Mouse (Mus musculus): ENCODE results near the gene Eomes. TPM values are rescaled to one million over a fixed set of nuclear protein-coding genes. Genes with fewer than 3 reads are reported as not detected.

Eomes gene
- polyA plus RNA-seq, 1 experiment = 7.9 TPM

DNA sequence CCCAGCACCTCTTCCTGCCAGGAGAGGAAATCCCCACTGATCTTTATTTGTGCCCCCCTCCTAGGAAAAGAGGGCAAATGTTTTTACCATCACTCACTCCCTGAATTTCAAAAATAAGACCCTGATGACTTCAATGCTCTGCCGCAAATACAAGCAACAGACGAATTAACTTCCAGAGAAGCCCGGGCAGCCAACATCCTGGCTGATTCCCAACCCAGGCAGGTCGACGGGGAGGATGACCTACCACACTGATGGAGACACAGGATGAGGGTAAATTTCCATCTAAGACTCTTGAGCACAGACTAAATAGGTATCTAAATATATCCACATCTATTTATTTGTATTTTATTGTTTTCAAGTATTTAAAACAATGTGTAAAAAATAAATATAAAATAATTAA, 20.0 kb upstream of the Eomes start:
- TF ChIP-seq CTCF (IDR thresholded peaks at IDR 0.05; ENCODE audit: low read depth, low read length) = no peak
- Histone ChIP-seq H3K9me3 (replicated peaks; ENCODE audit: control insufficient read depth, insufficient read depth, low read length, poor library complexity, severe bottlenecking) (no peaks in the 10 kb centered on the region), H3K9ac (ENCODE audit: low read depth, poor library complexity, severe bottlenecking) (no peak overlapping the region)

DNA sequence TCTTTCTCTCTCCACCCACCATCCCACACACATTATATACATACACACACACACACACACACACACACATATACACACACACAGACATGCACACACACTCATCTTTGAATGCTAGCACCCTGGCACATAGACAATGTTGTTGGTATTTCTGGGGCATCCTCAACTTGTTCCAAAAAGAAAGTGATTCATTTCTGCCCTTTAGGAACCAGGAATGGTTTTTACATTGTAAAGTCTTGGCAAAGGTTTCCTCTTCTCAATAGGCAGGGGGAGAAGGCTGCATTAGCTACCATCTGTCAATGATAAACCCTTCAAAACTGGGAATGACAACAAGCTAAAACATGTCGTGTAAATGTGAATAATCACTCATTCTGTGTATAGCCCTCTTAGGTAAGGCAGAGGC, 14.0 kb upstream of the Eomes start:
- Histone ChIP-seq H3K4me3 (ENCODE audit: low read depth, low read length) (no peak overlapping the region), H3K27ac (ENCODE audit: insufficient read depth, low read length) (no peak overlapping the region), H3K36me3 (ENCODE audit: control insufficient read depth, insufficient read depth, low read length, poor library complexity, severe bottlenecking) (no peaks in the 10 kb centered on the region), H3K4me1 (ENCODE audit: control insufficient read depth, insufficient read depth, low read length) (peaks cover 1% of the 10 kb centered on the region), H3K9me3 (replicated peaks; ENCODE audit: control insufficient read depth, insufficient read depth, low read length, poor library complexity, severe bottlenecking) (no peaks in the 10 kb centered on the region), H3K27me3 (ENCODE audit: control insufficient read depth, insufficient read depth, low read length, poor library complexity, severe bottlenecking) (no peaks in the 10 kb centered on the region), H3K9ac (ENCODE audit: low read depth, poor library complexity, severe bottlenecking) (no peak overlapping the region)
- no peak for TF ChIP-seq EP300 (IDR thresholded peaks at IDR 0.05; ENCODE audit: insufficient read depth, low read depth, low read length)
- no peak for TF ChIP-seq CTCF (IDR thresholded peaks at IDR 0.05; ENCODE audit: low read depth, low read length)
- TF ChIP-seq POLR2A (IDR thresholded peaks at IDR 0.05; ENCODE audit: insufficient read depth, low read length) = no peak

More for the DNA sequence above, 20.0 kb upstream of the Eomes start:
- no peaks in the 10 kb centered on the region for H3K4me1 ChIP-seq (ENCODE audit: control insufficient read depth, insufficient read depth, low read length)
- no peak overlapping the region for H3K27ac ChIP-seq (ENCODE audit: insufficient read depth, low read length)
- no peaks in the 10 kb centered on the region for H3K27me3 ChIP-seq (ENCODE audit: control insufficient read depth, insufficient read depth, low read length, poor library complexity, severe bottlenecking)
- H3K4me3 ChIP-seq (ENCODE audit: low read depth, low read length) = no peak overlapping the region
- H3K36me3 ChIP-seq (ENCODE audit: control insufficient read depth, insufficient read depth, low read length, poor library complexity, severe bottlenecking) = no peaks in the 10 kb centered on the region

DNA sequence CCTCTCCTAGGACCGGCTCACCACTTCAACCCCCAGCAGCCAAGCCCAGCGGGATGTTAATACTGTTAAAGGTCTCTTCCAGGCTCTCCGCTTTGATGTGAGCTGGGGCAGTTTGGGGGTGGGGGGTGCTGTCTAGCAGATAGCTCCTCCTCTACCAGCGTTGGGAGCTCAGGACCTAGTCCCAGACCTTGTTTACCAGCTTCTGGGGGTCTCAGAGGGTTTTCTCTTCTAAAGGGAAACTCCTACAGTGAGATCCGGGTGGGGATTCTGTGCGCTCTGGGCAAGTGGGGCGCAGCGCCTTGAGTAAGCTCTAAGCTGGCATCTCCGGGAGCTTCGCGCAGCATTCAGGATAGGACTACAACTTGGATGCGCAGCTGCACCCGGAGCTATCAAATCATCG, 9.7 kb upstream of the Eomes start:
- no peak for TF ChIP-seq POLR2A (IDR thresholded peaks at IDR 0.05; ENCODE audit: insufficient read depth, low read length)
- TF ChIP-seq CTCF (IDR thresholded peaks at IDR 0.05; ENCODE audit: low read depth, low read length) = no peak
- no peak for TF ChIP-seq EP300 (IDR thresholded peaks at IDR 0.05; ENCODE audit: insufficient read depth, low read depth, low read length)
- no peak overlapping the region for H3K4me3 ChIP-seq (ENCODE audit: low read depth, low read length)
- H3K4me1 ChIP-seq (ENCODE audit: control insufficient read depth, insufficient read depth, low read length) = peaks cover 1% of the 10 kb centered on the region
- no peaks in the 10 kb centered on the region for H3K36me3 ChIP-seq (ENCODE audit: control insufficient read depth, insufficient read depth, low read length, poor library complexity, severe bottlenecking)
- H3K27ac ChIP-seq (ENCODE audit: insufficient read depth, low read length) = no peak overlapping the region
- H3K9ac ChIP-seq (ENCODE audit: low read depth, poor library complexity, severe bottlenecking) = no peak overlapping the region
- no peaks in the 10 kb centered on the region for H3K27me3 ChIP-seq (ENCODE audit: control insufficient read depth, insufficient read depth, low read length, poor library complexity, severe bottlenecking)
- no peaks in the 10 kb centered on the region for H3K9me3 ChIP-seq (replicated peaks; ENCODE audit: control insufficient read depth, insufficient read depth, low read length, poor library complexity, severe bottlenecking)

DNA sequence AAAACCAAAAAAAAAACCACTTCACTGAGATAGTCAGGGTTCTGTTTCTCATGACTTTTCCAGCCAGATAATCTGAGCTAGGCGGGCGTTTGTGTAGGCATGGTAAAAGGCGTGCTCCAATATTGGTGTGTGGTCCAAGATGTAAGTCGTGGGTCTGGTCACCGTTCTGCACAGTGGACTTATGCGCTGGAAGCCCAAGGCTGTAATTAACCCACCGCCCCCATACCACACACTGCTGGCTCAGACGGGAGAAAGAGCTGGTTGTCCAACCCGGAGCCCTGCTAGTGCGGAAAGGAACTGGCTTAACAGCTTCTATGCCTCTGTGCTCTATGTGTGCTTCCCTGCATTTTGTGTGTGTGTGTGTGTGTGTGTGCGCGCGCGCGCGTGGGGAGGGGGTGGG, 8.7 kb upstream of the Eomes start:
- Histone ChIP-seq H3K27ac (ENCODE audit: insufficient read depth, low read length) (no peak overlapping the region), H3K36me3 (ENCODE audit: control insufficient read depth, insufficient read depth, low read length, poor library complexity, severe bottlenecking) (no peaks in the 10 kb centered on the region), H3K27me3 (ENCODE audit: control insufficient read depth, insufficient read depth, low read length, poor library complexity, severe bottlenecking) (no peaks in the 10 kb centered on the region), H3K4me1 (ENCODE audit: control insufficient read depth, insufficient read depth, low read length) (peaks cover 1% of the 10 kb centered on the region), H3K4me3 (ENCODE audit: low read depth, low read length) (no peak overlapping the region), H3K9ac (ENCODE audit: low read depth, poor library complexity, severe bottlenecking) (no peak overlapping the region), H3K9me3 (replicated peaks; ENCODE audit: control insufficient read depth, insufficient read depth, low read length, poor library complexity, severe bottlenecking) (no peaks in the 10 kb centered on the region)
- TF ChIP-seq CTCF (IDR thresholded peaks at IDR 0.05; ENCODE audit: low read depth, low read length) = no peak
- TF ChIP-seq EP300 (IDR thresholded peaks at IDR 0.05; ENCODE audit: insufficient read depth, low read depth, low read length) = no peak
- TF ChIP-seq POLR2A (IDR thresholded peaks at IDR 0.05; ENCODE audit: insufficient read depth, low read length) = no peak

DNA sequence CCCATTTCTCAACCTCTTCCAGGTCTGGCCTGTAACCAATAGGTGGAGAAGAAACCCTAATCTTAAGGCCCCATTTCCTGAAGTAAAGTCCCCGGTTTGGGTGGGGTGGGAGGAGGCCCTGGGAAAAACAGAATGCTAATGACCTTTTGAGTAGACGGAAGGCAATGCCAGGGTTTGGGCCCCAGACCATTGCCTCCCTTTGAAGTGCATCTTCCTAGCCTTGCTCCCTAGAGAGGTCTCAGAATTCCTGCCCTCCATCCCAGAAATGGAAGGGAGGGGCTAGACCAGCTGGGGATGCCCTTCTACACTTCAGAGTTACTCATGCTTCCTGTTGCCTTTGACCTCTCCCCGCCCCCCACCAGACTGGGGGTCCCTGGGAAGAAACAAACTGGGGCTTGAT, 6.7 kb upstream of the Eomes start:
- H3K27ac ChIP-seq (ENCODE audit: insufficient read depth, low read length) = no peak overlapping the region
- H3K36me3 ChIP-seq (ENCODE audit: control insufficient read depth, insufficient read depth, low read length, poor library complexity, severe bottlenecking) = no peaks in the 10 kb centered on the region
- TF ChIP-seq CTCF (IDR thresholded peaks at IDR 0.05; ENCODE audit: low read depth, low read length) = no peak
- no peak for TF ChIP-seq EP300 (IDR thresholded peaks at IDR 0.05; ENCODE audit: insufficient read depth, low read depth, low read length)
- no peak for TF ChIP-seq POLR2A (IDR thresholded peaks at IDR 0.05; ENCODE audit: insufficient read depth, low read length)
- no peak overlapping the region for H3K4me3 ChIP-seq (ENCODE audit: low read depth, low read length)
- H3K27me3 ChIP-seq (ENCODE audit: control insufficient read depth, insufficient read depth, low read length, poor library complexity, severe bottlenecking) = peaks cover 7% of the 10 kb centered on the region
- H3K9me3 ChIP-seq (replicated peaks; ENCODE audit: control insufficient read depth, insufficient read depth, low read length, poor library complexity, severe bottlenecking) = no peaks in the 10 kb centered on the region
- H3K4me1 ChIP-seq (ENCODE audit: control insufficient read depth, insufficient read depth, low read length) = peaks cover 1% of the 10 kb centered on the region
- no peak overlapping the region for H3K9ac ChIP-seq (ENCODE audit: low read depth, poor library complexity, severe bottlenecking)

DNA sequence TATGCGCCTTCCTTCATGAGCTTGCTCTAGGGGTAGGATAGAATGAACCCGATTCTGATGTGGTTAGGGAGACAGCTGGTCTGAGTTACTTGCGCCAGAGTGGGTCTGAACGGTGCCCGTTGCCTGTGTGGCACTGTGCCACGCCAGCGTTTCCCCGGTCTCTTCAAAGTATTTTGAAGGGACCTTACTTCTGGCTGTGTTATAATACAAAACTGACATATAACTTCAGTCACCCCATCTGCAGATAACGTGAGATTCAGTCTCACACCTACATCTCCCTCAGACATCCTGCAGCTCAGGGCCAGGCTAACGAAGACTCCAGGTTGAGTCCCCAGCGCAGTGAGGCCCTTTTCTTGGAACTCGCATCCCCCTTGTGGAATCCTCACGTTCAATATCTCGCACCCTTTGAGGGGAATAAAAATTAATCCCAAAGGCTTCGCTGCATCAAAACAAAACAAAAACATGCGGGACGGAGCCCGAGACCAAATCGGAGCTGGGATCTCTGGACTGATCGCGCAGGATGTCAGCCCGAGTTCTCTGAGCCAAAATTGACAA, 1.7 kb upstream of the Eomes start:
- TF ChIP-seq POLR2A (IDR thresholded peaks at IDR 0.05; ENCODE audit: insufficient read depth, low read length) (no peak), EP300 (IDR thresholded peaks at IDR 0.05; ENCODE audit: insufficient read depth, low read depth, low read length) (no peak), CTCF (IDR thresholded peaks at IDR 0.05; ENCODE audit: low read depth, low read length) (no peak)
- Histone ChIP-seq H3K36me3 (ENCODE audit: control insufficient read depth, insufficient read depth, low read length, poor library complexity, severe bottlenecking) (no peaks in the 10 kb centered on the region), H3K4me3 (ENCODE audit: low read depth, low read length) (peak overlapping the region; percentile 43; the same call in 1 of the 2 replicates), H3K9me3 (replicated peaks; ENCODE audit: control insufficient read depth, insufficient read depth, low read length, poor library complexity, severe bottlenecking) (no peaks in the 10 kb centered on the region), H3K27ac (ENCODE audit: insufficient read depth, low read length) (no peak overlapping the region), H3K4me1 (ENCODE audit: control insufficient read depth, insufficient read depth, low read length) (no peaks in the 10 kb centered on the region), H3K9ac (ENCODE audit: low read depth, poor library complexity, severe bottlenecking) (no peak overlapping the region), H3K27me3 (ENCODE audit: control insufficient read depth, insufficient read depth, low read length, poor library complexity, severe bottlenecking) (peaks cover 30% of the 10 kb centered on the region)

Data from ES-Bruce4 (cell line).